Mouse (Mus musculus) kidney, adult 2 months (tissue): ENCODE data around the gene Rhbdf1. TPM values are rescaled to one million over a fixed set of nuclear protein-coding genes. Genes with fewer than 3 reads are reported as not detected.

Source experiments
- DNase-seq: peaks from one replicate; pipeline ENCODE4 v3.0.0; 2021
- H3K27ac ChIP-seq: fragments of 200-500 bp; 2 replicates; pipeline ENCODE4 v1.5.1; 2012; ENCODE audit warnings: low read depth, low read length, control low read depth, inconsistent platforms; ENCODE audit not compliant: insufficient read depth
- H3K27me3 ChIP-seq: fragments of 200-500 bp; replicated peaks from 2 replicates; pipeline ENCODE4 v1.6.1; 2012; ENCODE audit warnings: mild to moderate bottlenecking, moderate library complexity, low read length, inconsistent platforms; ENCODE audit not compliant: control insufficient read depth, insufficient read depth
- H3K36me3 ChIP-seq: fragments of 200-500 bp; 2 replicates; pipeline ENCODE4 v1.6.1; 2012; ENCODE audit warnings: mild to moderate bottlenecking, moderate library complexity, low read length, inconsistent platforms; ENCODE audit not compliant: control insufficient read depth, insufficient read depth
- H3K4me1 ChIP-seq: fragments of 200-500 bp; 2 replicates; pipeline ENCODE4 v1.6.1; 2011; ENCODE audit warnings: low read length; ENCODE audit not compliant: control insufficient read depth, insufficient read depth
- H3K4me3 ChIP-seq: fragments of 200-500 bp; 2 replicates; pipeline ENCODE4 v1.5.1; 2011; ENCODE audit warnings: mild to moderate bottlenecking, low read depth, low read length, control low read depth; ENCODE audit not compliant: insufficient read depth
- CTCF ChIP-seq: fragments of 200-500 bp; conservative IDR thresholded peaks from 2 replicates; pipeline ENCODE4 v1.5.1; 2011; ENCODE audit warnings: low read depth, mild to moderate bottlenecking, control low read depth, low read length, moderate library complexity, mixed read lengths; ENCODE audit not compliant: insufficient read depth, insufficient read length
- POLR2A ChIP-seq: fragments of 200-500 bp; IDR thresholded peaks from one replicate; pipeline ENCODE4 v1.6.1; 2011; ENCODE audit warnings: low read depth, low read length, control low read depth
- WGBS: fragments of 180-500 bp; shearing (Covaris S2); methylation state at CpG from one replicate; pipeline ENCODE4 v1.1.7; 2018; 5-methylcytosine and 5-hydroxymethylcytosine counted together
- polyA plus RNA-seq: library from polyadenylated mRNA; depleted of rRNA; stranded (reverse); fragments of >200 nt; gene quantifications from 2 replicates; pipeline ENCODE4 v1.2.3, GENCODE M21; 2012

The Rhbdf1 gene
- polyA plus RNA-seq, 1 experiment: 81.7 TPM

- H3K27ac ChIP-seq: no peak overlapping the region
- 88% methylated on average over 10 of the region's 10 CpGs for WGBS
- TF ChIP-seq CTCF (no peak), POLR2A (no peak)
- no peaks in the 10 kb centered on the region for H3K27me3 ChIP-seq
- H3K4me1 ChIP-seq: peaks cover 14% of the 10 kb centered on the region
- H3K4me3 ChIP-seq: no peak overlapping the region
- no peaks in the 10 kb centered on the region for H3K36me3 ChIP-seq
- no peak for DNase-seq
Measured at GRCm38 (mm10) chr11:32219287-32219686, 2.8 kb downstream of the Rhbdf1 start.

GRCm38 (mm10) chr11:32218501-32219050, 3.5 kb downstream of the Rhbdf1 start:
- Histone ChIP-seq H3K4me3 (no peak overlapping the region), H3K4me1 (peaks cover 8% of the 10 kb centered on the region; the same call in 1 of the 2 replicates), H3K27ac (no peak overlapping the region), H3K27me3 (no peaks in the 10 kb centered on the region), H3K36me3 (no peaks in the 10 kb centered on the region)
- TF ChIP-seq CTCF (no peak), POLR2A (no peak)
- no peak for DNase-seq
- 60% methylated on average over 6 of the region's 6 CpGs for WGBS

- Histone ChIP-seq H3K4me3 (no peak overlapping the region), H3K4me1 (no peaks in the 10 kb centered on the region), H3K27ac (no peak overlapping the region), H3K36me3 (no peaks in the 10 kb centered on the region), H3K27me3 (no peaks in the 10 kb centered on the region)
- TF ChIP-seq POLR2A (no peak), CTCF (peak; percentile 89)
- WGBS: 20% methylated on average over 8 of the region's 8 CpGs
- DNase-seq: peak; percentile 80
Measured at GRCm38 (mm10) chr11:32216851-32217250, 5.2 kb downstream of the Rhbdf1 start.

- Histone ChIP-seq H3K36me3 (peaks cover under 1% of the 10 kb centered on the region; the same call in 1 of the 2 replicates), H3K4me1 (no peaks in the 10 kb centered on the region), H3K27ac (no peak overlapping the region), H3K27me3 (no peaks in the 10 kb centered on the region), H3K4me3 (no peak overlapping the region)
- WGBS: 90% methylated on average over 18 of the region's 18 CpGs
- TF ChIP-seq POLR2A: no peak
- DNase-seq: no peak
Measured at GRCm38 (mm10) chr11:32215372-32216162, 6.5 kb downstream of the Rhbdf1 start.

GRCm38 (mm10) chr11:32210623-32211022, 11.5 kb downstream of the Rhbdf1 start:
- TF ChIP-seq CTCF (no peak), POLR2A (no peak)
- Histone ChIP-seq H3K27me3 (no peaks in the 10 kb centered on the region), H3K4me3 (no peak overlapping the region), H3K36me3 (peaks cover 5% of the 10 kb centered on the region; the same call in 1 of the 2 replicates), H3K4me1 (no peaks in the 10 kb centered on the region), H3K27ac (no peak overlapping the region)
- no peak for DNase-seq
- WGBS: 88% methylated on average over 9 of the region's 9 CpGs

GRCm38 (mm10) chr11:32205058-32205873, 16.8 kb downstream of the Rhbdf1 start, which contains the start of gene Snrnp25:
Snrnp25 (plus strand) TSS chr11:32205415.
- Histone ChIP-seq H3K27me3 (no peaks in the 10 kb centered on the region), H3K27ac (no peak within 1 kb of the TSS), H3K4me3 (peak within 1 kb of the TSS; percentile 80), H3K36me3 (0 out of 2 replicates have a peak, but pooled peaks cover 2% of the 10 kb centered on the region), H3K4me1 (no peaks in the 10 kb centered on the region)
- DNase-seq: peak; percentile 99
- WGBS: under 1% methylated on average over 52 of the region's 52 CpGs
- TF ChIP-seq POLR2A: no peak
- peak; percentile 41; the same call in 1 of the 2 replicates for TF ChIP-seq CTCF
